Mouse (Mus musculus): ENCODE results near the gene Arsg. TPM values are rescaled to one million over a fixed set of nuclear protein-coding genes. Genes with fewer than 3 reads are reported as not detected.

Arsg gene
- polyA plus RNA-seq, 1 experiment from 2014 or later = 6.2 TPM

DNA sequence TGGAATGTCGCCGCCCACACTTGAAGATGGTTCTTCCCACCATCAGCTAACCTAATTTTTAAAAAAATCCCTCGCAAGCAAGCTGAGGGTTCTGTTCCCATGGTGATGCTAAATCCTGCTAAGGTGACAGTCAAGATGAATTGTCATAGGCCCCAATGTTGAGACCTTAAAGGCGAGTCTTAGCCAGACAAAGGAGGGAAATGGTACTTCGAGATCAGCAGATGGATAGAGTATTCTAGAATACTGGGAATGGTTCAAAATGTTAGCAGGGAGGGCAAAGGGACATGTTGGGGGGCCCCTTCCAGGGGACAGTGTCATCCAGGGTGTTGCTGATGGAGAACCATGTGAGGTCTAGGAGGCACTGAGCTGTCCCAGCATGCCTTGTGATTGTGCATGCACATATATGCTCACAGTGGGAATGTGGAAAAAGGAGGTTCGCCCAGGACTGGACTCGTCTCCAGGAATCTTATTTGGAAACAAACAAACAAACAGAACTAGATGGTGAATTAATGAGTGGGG, 23.4 kb downstream of the Arsg start:
- Histone ChIP-seq H3K4me2 (ENCODE audit: low read length) (no peak overlapping the region), H3K36me3 (ENCODE audit: control insufficient read depth, insufficient read depth, low read length) (no peaks in the 10 kb centered on the region), H3K4me1 (ENCODE audit: control insufficient read depth, insufficient read depth, low read length) (peaks cover 15% of the 10 kb centered on the region), H3K4me3 (ENCODE audit: low read depth, low read length) (no peak overlapping the region), H3K9me3 (replicated peaks; ENCODE audit: control insufficient read depth, low read length) (no peaks in the 10 kb centered on the region), H3K9ac (ENCODE audit: low read length) (no peak overlapping the region), H3K27ac (ENCODE audit: low read depth, low read length) (no peak overlapping the region), H3K27me3 (replicated peaks; ENCODE audit: control insufficient read depth, insufficient read depth, low read length) (no peaks in the 10 kb centered on the region)
- WGBS = 85% methylated on average over 7 of the region's 7 CpGs
- DNase-seq (ENCODE audit: low spot score) (no peak), ATAC-seq (no peak)

DNA sequence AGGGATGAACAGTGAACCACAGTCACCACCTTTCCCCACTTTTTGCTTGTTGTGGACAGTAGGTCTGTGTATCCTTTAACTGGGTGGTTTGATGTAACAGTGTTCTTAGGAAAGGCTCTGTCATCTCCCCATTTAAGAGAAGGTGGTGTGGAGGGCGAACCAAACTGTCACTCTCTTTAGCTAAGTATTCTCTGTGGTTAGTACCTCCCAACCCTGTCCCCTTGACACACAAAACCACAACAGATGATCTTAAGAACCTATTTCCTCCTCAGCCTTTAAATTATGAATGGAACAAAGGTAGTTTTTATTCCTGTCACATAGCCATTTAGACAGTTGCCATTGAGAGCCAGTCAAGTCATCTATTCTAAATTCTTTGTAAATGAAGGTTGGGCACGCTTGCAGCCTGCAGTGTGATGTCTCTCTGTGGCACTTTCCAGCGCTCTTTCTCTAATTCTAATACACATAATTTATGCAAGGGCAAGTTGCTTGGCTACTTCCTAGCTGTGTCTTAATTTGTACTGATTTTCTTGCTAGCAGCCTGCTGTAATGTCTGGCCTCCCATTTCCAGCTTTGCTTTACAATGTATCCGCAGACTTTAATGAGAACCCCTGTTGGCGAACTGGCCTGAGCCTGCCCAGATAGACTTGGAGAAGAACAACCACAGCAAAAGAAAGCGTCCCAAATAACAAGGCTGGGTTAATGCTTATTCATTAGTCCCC, 24.0 kb downstream of the Arsg start:
- ATAC-seq (peak; percentile 88), DNase-seq (ENCODE audit: low spot score) (peak; percentile 82)
- peak overlapping the region; percentile 30; the same call in 1 of the 2 replicates for H3K27ac ChIP-seq (ENCODE audit: low read depth, low read length)
- no peaks in the 10 kb centered on the region for H3K27me3 ChIP-seq (replicated peaks; ENCODE audit: control insufficient read depth, insufficient read depth, low read length)
- H3K9me3 ChIP-seq (replicated peaks; ENCODE audit: control insufficient read depth, low read length) = no peaks in the 10 kb centered on the region
- H3K9ac ChIP-seq (ENCODE audit: low read length) = no peak overlapping the region
- WGBS = 11% methylated on average over 6 of the region's 6 CpGs
- H3K36me3 ChIP-seq (ENCODE audit: control insufficient read depth, insufficient read depth, low read length) = no peaks in the 10 kb centered on the region
- peaks cover 15% of the 10 kb centered on the region for H3K4me1 ChIP-seq (ENCODE audit: control insufficient read depth, insufficient read depth, low read length)
- H3K4me2 ChIP-seq (ENCODE audit: low read length) = no peak overlapping the region
- H3K4me3 ChIP-seq (ENCODE audit: low read depth, low read length) = no peak overlapping the region

GRCm38 (mm10) chr11:109497990-109498389, 24.8 kb downstream of the Arsg start:
- WGBS = 84% methylated on average over 9 of the region's 9 CpGs
- DNase-seq (ENCODE audit: low spot score) = no peak
- Histone ChIP-seq H3K4me1 (ENCODE audit: control insufficient read depth, insufficient read depth, low read length) (peaks cover 15% of the 10 kb centered on the region), H3K9ac (ENCODE audit: low read length) (no peak overlapping the region), H3K27ac (ENCODE audit: low read depth, low read length) (0 out of 2 replicates have a peak overlapping the region, but pooled peaks have one; percentile 30), H3K36me3 (ENCODE audit: control insufficient read depth, insufficient read depth, low read length) (no peaks in the 10 kb centered on the region), H3K9me3 (replicated peaks; ENCODE audit: control insufficient read depth, low read length) (no peaks in the 10 kb centered on the region), H3K27me3 (replicated peaks; ENCODE audit: control insufficient read depth, insufficient read depth, low read length) (no peaks in the 10 kb centered on the region), H3K4me3 (ENCODE audit: low read depth, low read length) (no peak overlapping the region), H3K4me2 (ENCODE audit: low read length) (no peak overlapping the region)
- ATAC-seq = no peak

- Histone ChIP-seq H3K27me3 (replicated peaks; ENCODE audit: control insufficient read depth, insufficient read depth, low read length) (no peaks in the 10 kb centered on the region), H3K9ac (ENCODE audit: low read length) (no peak overlapping the region), H3K4me3 (ENCODE audit: low read depth, low read length) (no peak overlapping the region), H3K36me3 (ENCODE audit: control insufficient read depth, insufficient read depth, low read length) (no peaks in the 10 kb centered on the region), H3K4me2 (ENCODE audit: low read length) (no peak overlapping the region), H3K4me1 (ENCODE audit: control insufficient read depth, insufficient read depth, low read length) (peaks cover 15% of the 10 kb centered on the region), H3K9me3 (replicated peaks; ENCODE audit: control insufficient read depth, low read length) (no peaks in the 10 kb centered on the region), H3K27ac (ENCODE audit: low read depth, low read length) (no peak overlapping the region)
- ATAC-seq (no peak), DNase-seq (ENCODE audit: low spot score) (no peak)
- WGBS = 85% methylated on average over 5 of the region's 5 CpGs
These were observed 27.0 kb downstream of the Arsg start for GRCm38 (mm10) chr11:109500206-109500605.

DNA sequence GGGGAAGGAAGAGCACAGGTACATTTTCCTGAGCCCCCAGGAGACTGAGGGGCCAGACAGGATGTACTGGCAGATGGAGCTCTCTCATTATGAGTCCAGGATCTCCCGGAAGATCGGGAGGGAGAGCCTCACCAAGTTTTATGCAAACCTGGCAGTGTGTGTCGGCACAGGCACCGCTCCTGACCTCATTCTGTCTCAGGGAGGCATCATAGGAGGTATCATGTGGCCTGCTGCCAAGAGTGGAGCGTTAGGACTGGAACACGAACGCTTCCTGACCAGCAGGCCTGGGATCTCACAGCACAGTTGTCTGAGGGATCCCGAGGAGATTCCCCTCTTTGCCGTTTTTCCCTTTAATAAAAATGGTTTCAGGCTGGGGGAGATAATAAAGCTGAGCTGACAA, 31.8 kb downstream of the Arsg start:
- no peak overlapping the region for H3K4me3 ChIP-seq (ENCODE audit: low read depth, low read length)
- H3K36me3 ChIP-seq (ENCODE audit: control insufficient read depth, insufficient read depth, low read length) = no peaks in the 10 kb centered on the region
- WGBS = 57% methylated on average over 9 of the region's 9 CpGs
- no peak overlapping the region for H3K4me2 ChIP-seq (ENCODE audit: low read length)
- H3K9ac ChIP-seq (ENCODE audit: low read length) = no peak overlapping the region
- no peaks in the 10 kb centered on the region for H3K27me3 ChIP-seq (replicated peaks; ENCODE audit: control insufficient read depth, insufficient read depth, low read length)
- no peak for ATAC-seq
- H3K27ac ChIP-seq (ENCODE audit: low read depth, low read length) = no peak overlapping the region
- DNase-seq (ENCODE audit: low spot score) = no peak
- no peaks in the 10 kb centered on the region for H3K4me1 ChIP-seq (ENCODE audit: control insufficient read depth, insufficient read depth, low read length)
- no peaks in the 10 kb centered on the region for H3K9me3 ChIP-seq (replicated peaks; ENCODE audit: control insufficient read depth, low read length)

DNA sequence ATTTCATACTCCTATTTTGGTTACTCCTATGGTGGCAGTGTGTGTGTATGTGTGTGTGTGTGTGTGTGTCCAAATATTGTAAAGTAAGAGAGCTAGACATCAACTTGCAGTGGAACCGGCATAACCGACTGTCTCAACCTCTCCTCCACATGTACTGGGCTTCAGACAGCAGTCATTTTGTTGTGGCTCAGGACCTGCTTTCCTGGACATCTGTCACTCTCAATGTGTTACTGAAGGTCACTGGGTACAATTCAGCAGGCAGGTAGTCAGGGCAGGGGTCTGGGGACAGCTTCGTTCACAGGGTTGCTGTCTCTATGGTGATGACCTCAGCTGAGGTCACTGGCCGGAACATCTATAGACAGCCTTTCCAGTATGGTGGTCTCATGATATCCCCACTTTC, 32.6 kb downstream of the Arsg start:
- ATAC-seq (no peak), DNase-seq (ENCODE audit: low spot score) (no peak)
- H3K9ac ChIP-seq (ENCODE audit: low read length) = no peak overlapping the region
- H3K4me1 ChIP-seq (ENCODE audit: control insufficient read depth, insufficient read depth, low read length) = no peaks in the 10 kb centered on the region
- H3K36me3 ChIP-seq (ENCODE audit: control insufficient read depth, insufficient read depth, low read length) = no peaks in the 10 kb centered on the region
- no peaks in the 10 kb centered on the region for H3K27me3 ChIP-seq (replicated peaks; ENCODE audit: control insufficient read depth, insufficient read depth, low read length)
- no peak overlapping the region for H3K4me3 ChIP-seq (ENCODE audit: low read depth, low read length)
- H3K9me3 ChIP-seq (replicated peaks; ENCODE audit: control insufficient read depth, low read length) = no peaks in the 10 kb centered on the region
- 90% methylated on average over 4 of the region's 4 CpGs for WGBS
- H3K4me2 ChIP-seq (ENCODE audit: low read length) = no peak overlapping the region
- H3K27ac ChIP-seq (ENCODE audit: low read depth, low read length) = no peak overlapping the region

DNA sequence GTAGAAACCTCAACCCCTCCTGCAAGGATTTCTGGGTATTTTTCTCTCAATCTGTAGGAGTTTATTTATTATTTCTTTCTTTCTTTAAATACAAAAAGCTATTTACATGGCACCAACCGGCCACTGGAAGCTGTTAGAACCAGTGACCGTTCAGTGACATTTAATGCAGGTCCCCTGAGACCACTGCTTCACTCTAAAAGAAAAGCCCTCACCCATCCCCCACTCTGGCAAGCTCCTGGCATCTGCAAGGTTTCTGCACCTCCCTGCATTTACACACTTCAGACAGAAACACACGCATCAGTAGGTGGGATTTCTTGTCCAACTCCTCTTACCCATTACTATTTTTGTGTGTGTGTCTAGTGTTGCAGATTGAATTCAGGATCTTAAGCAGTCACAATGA, 33.9 kb downstream of the Arsg start:
- H3K4me1 ChIP-seq (ENCODE audit: control insufficient read depth, insufficient read depth, low read length) = no peaks in the 10 kb centered on the region
- DNase-seq (ENCODE audit: low spot score) (no peak), ATAC-seq (no peak)
- H3K4me3 ChIP-seq (ENCODE audit: low read depth, low read length) = no peak overlapping the region
- no peak overlapping the region for H3K27ac ChIP-seq (ENCODE audit: low read depth, low read length)
- H3K4me2 ChIP-seq (ENCODE audit: low read length) = no peak overlapping the region
- no peaks in the 10 kb centered on the region for H3K27me3 ChIP-seq (replicated peaks; ENCODE audit: control insufficient read depth, insufficient read depth, low read length)
- H3K9ac ChIP-seq (ENCODE audit: low read length) = no peak overlapping the region
- H3K9me3 ChIP-seq (replicated peaks; ENCODE audit: control insufficient read depth, low read length) = no peaks in the 10 kb centered on the region; the same call in 1 of the 2 replicates
- 45% methylated on average over 3 of the region's 3 CpGs for WGBS
- no peaks in the 10 kb centered on the region for H3K36me3 ChIP-seq (ENCODE audit: control insufficient read depth, insufficient read depth, low read length)

DNA sequence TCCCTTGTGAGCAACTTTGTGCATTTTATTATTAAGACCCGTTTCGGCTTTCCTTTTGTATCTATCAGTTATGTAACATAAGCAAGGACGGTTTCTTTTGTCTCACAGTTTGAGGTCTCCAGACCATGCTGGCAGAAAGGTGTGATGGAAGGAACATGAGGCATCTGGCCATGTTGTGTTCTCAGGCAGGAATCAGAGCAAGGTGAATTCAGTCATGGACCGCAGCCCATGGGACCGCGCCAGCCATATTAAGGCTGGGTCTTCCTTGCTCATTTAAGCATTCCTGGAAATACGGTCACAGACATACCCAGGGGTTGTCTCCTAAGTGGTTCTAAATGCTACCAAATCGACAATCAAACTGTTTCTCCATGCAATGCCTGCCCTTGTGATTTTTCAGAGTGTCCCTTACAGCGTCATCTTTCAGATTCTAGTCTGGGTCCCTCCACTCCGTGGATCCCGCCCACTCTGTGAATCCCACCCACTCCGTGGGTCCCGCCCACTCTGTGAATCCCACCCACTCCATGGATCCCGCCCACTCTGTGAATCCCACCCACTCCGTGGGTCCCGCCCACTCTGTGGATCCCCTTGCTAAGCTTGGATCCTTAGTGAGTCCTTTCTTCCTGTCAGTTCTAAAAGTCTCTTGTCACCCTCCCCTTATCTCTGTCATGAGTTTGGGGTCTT, 40.0 kb downstream of the Arsg start:
- no peak for DNase-seq (ENCODE audit: low spot score)
- H3K4me1 ChIP-seq (ENCODE audit: control insufficient read depth, insufficient read depth, low read length) = no peaks in the 10 kb centered on the region
- H3K9ac ChIP-seq (ENCODE audit: low read length) = no peak overlapping the region
- WGBS = 88% methylated on average over 16 of the region's 16 CpGs
- no peaks in the 10 kb centered on the region for H3K36me3 ChIP-seq (ENCODE audit: control insufficient read depth, insufficient read depth, low read length)
- no peak overlapping the region for H3K27ac ChIP-seq (ENCODE audit: low read depth, low read length)
- no peaks in the 10 kb centered on the region for H3K27me3 ChIP-seq (replicated peaks; ENCODE audit: control insufficient read depth, insufficient read depth, low read length)
- no peaks in the 10 kb centered on the region; the same call in 1 of the 2 replicates for H3K9me3 ChIP-seq (replicated peaks; ENCODE audit: control insufficient read depth, low read length)
- no peak overlapping the region for H3K4me3 ChIP-seq (ENCODE audit: low read depth, low read length)
- H3K4me2 ChIP-seq (ENCODE audit: low read length) = no peak overlapping the region
- no peak for ATAC-seq

DNA sequence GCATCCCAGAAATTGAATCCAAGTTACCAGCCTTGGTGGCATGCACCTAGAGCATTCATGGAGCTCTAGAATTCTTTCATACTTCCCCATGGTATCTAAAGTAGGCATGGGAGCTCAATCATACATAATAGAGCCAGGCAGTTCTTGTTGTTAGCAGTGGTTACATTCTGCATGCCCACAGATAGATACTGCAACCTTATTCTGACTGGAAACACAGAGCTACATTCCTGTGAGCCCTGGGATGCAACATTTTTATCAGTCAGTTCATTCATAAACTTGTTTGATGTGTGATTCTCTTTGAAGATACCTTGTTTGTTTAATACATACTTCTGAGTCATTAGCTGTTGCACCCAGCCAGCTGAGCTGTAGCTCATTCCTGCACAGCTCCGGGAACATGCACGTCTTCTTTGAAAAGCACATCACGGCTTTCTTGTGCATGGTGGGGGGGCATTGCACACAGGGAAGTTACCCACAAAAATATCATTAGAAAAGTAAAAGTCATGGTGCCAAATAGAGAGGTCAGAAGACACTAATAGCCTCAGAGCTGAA, 41.0 kb downstream of the Arsg start:
- no peaks in the 10 kb centered on the region for H3K36me3 ChIP-seq (ENCODE audit: control insufficient read depth, insufficient read depth, low read length)
- no peaks in the 10 kb centered on the region for H3K4me1 ChIP-seq (ENCODE audit: control insufficient read depth, insufficient read depth, low read length)
- no peaks in the 10 kb centered on the region for H3K27me3 ChIP-seq (replicated peaks; ENCODE audit: control insufficient read depth, insufficient read depth, low read length)
- H3K4me3 ChIP-seq (ENCODE audit: low read depth, low read length) = no peak overlapping the region
- ATAC-seq = no peak
- H3K4me2 ChIP-seq (ENCODE audit: low read length) = no peak overlapping the region
- no peak overlapping the region for H3K9ac ChIP-seq (ENCODE audit: low read length)
- no peaks in the 10 kb centered on the region; the same call in 1 of the 2 replicates for H3K9me3 ChIP-seq (replicated peaks; ENCODE audit: control insufficient read depth, low read length)
- no peak for DNase-seq (ENCODE audit: low spot score)
- WGBS = 93% methylated on average over 3 of the region's 3 CpGs
- no peak overlapping the region for H3K27ac ChIP-seq (ENCODE audit: low read depth, low read length)
